Mouse (Mus musculus) right cerebral cortex, postnatal 4 days (tissue): ENCODE results near the gene Kdm5b.

Source experiments
- DNase-seq: peaks from one replicate; pipeline ENCODE4 v3.0.0-alpha.2; 2022

Kdm5b gene

DNA sequence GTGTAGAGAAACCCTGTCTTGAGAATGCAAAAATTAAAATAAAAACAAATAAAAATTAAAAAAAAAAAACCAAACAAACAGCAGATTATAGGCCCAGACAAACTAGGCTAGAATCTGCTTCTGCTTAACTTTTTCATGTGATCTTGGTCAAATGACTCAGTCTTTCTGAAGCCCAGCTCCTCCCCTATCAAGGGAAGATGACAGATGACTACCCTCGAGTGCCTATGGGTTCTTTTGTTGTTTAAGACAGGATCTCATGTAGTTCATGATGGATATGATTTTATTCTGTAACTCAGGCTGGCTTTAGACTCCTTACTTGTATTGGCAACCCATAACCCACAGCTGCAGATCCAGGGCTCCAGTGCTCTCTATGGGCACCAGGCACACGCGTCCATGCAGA lies 8.1 kb upstream of the Kdm5b start:
- no peak for DNase-seq

GRCm38 (mm10) chr1:134552396-134552795 lies 7.6 kb upstream of the Kdm5b start:
- DNase-seq: no peak

GRCm38 (mm10) chr1:134555240-134555870 lies 4.6 kb upstream of the Kdm5b start:
- no peak for DNase-seq

DNA sequence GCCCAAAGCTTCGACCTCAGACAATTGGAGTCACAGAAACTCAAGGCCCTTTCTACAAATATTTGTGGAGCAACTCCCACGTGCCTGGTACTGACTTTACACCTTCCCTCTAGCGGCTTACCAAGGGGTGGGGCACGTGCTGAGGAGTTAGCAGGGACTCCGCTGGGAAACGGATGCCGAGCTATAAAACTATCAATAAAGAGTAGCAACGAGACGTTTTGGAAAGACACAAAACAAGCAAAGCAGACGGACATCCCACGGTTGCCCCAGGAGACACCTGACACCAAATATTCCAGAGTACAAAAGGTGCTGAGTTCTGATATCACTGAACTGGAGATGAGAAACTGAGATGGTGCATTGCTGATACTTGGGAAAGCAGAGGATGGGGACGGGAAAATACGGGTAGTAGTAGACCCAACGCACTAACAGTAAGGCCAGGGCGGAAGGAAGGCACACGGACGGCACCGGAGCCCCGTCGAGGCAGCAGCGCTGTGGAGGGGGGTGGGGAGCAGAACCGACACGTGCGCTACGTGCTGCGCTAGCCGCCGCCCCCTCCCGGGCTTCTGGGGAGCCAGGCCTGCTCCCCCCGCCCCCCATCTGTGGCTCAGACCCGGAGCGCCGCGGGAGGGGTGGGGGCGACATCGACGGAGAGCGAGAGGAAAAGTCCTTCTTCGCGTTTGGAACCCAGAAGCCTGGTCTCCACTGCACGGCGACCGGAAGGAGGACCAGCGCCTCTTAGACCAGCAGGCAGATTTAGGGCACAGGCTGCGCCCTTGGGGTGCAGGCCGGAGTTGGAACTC lies 3.9 kb upstream of the Kdm5b start:
- peak; percentile 82 for DNase-seq

DNA sequence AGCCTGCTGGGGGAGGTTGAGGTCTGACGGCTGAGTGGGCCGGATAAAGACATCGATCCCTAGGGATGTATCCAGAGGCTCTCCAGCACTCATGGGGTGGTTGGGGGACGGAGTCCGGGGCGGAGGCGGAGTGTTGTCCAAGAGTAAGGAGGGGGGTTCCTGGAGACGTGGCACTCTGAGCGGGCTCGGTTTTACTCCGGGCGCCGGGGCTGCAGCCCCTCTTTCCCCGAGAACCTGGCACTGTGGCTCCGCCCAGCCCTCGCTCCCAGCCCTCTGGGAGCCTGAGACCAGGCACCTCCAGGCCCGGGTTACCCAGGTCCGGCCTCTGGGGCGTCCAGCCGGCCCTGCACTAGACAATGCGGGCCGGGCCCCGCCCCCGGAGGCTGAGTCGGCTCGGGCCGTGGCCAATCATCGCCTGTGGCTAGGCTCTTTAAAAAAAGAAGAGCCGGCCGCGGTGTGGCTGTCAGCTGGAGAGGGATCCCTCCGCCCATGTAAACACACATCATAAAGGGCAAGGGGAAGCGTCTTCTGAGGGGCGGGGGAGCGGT lies 3.2 kb upstream of the Kdm5b start:
- peak; percentile 90 for DNase-seq

GRCm38 (mm10) chr1:134558511-134558910 lies 1.5 kb upstream of the Kdm5b start:
- no peak for DNase-seq

GRCm38 (mm10) chr1:134559226-134559625 lies 745 bp upstream of the Kdm5b start:
- DNase-seq: no peak

DNA sequence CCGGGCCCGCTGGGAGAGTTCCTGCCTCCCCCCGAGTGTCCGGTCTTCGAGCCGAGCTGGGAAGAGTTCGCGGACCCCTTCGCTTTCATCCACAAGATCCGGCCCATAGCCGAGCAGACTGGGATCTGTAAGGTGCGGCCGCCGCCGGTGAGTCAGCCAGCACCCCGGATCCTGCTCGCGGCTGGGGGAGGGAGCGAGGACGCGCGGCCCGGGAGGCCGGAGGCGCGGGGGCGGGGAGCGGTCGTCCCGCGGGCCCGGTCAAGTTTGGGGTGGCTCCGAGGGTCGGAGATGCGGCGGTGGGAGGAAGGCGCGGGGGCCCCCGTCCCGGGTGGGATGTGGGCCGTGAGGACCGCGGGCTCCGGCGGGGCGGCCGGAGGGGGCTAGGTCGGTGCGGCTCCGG lies 425 bp downstream of the Kdm5b start:
- DNase-seq: peak; percentile 33

GRCm38 (mm10) chr1:134560801-134561769 lies 1.1 kb downstream of the Kdm5b start:
- peak; percentile 51 for DNase-seq

DNA sequence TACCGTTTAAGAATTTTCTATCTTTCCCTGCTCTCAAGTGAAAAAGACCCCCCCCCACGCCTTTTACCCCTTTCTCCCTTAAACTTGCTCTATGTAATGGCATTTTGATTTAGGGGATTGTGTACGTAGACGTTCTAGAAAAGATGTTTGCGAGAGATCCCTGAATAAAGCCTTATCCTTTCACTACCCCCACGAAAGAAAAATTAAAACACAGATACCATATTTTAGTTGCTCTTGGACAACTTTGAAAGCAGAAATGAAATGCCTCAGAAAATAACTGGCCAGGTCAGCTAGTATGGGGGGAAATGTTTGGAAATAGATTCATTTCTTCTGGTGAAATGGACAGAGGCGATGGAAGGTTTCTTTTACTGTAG lies 1.8 kb downstream of the Kdm5b start:
- DNase-seq: no peak

GRCm38 (mm10) chr1:134562457-134562856 lies 2.5 kb downstream of the Kdm5b start:
- no peak for DNase-seq

DNA sequence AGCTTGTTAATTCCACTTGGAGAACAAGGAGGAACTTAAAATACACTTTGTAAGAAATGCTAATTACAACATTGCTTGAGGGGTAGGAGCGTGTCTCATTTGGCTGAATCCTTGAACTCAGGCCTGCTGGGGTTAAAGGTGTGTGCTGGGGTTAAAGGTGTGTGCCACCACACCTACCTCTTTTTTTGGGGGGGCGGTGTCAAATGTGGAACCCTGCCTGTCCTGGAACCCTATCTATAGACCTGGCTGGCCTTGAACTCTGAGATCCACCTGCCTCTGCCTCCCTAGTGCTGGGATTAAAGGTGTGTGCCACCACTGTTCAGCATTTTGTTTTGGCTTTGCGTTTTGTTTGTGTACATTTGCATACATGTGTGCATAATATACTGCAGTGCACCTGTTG lies 3.8 kb downstream of the Kdm5b start:
- no peak for DNase-seq

DNA sequence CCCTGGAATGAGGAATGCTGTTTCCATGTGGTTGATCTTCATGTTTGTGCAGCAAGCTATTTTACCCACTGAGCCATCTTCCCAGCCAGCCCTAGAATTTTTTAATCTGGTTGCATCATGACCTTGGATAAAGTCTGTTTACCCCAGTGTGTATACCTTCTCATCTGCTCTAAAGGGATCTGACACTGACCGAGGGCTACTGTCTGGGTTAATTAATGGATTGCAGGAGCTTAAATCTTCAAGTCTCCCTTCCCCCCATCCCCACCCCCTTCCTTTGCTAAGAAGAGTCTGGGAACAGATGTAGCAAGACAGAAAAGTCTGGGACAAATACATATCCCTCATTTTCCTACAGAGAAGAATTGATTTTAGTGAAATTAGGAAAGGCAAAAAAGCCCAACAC lies 7.5 kb downstream of the Kdm5b start:
- DNase-seq: no peak

DNA sequence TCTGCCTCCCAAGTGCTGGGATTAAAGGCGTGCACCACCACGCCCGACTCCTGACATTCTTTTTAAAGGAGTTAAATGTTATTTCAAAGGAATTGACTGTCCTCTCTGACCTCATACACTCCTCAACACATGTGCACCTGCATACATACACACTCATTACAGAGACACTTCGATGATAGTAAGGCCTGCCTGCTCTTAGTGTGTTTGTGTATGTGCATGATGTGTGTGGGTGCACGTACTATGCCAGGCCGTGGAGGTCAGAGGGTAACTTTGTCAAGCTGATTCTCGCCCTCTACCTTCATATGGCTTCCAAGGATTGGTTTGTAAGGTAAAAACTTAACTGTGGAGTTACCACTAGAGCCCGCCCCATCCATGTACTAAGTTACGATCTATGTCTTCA lies 10.2 kb downstream of the Kdm5b start:
- DNase-seq: no peak

DNA sequence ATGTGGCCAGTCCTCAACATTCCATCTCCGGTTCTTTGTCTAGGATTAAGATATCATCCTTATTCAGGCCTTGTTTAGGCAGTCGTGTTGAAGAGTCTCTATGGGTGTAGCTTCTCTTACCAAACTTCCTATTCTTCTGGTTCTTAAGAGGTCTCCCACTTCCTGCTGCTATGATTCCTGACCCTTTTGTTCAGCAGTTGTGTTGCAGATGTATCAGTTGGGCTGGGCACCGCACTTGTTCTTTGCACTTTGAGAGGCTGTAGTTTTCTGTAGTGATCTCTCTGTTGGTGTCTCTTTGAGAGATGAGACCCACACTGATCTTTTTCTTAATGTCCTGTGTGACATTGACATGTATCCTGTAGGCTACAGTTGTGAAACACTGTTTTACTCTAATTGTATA lies 10.7 kb downstream of the Kdm5b start:
- no peak for DNase-seq

DNA sequence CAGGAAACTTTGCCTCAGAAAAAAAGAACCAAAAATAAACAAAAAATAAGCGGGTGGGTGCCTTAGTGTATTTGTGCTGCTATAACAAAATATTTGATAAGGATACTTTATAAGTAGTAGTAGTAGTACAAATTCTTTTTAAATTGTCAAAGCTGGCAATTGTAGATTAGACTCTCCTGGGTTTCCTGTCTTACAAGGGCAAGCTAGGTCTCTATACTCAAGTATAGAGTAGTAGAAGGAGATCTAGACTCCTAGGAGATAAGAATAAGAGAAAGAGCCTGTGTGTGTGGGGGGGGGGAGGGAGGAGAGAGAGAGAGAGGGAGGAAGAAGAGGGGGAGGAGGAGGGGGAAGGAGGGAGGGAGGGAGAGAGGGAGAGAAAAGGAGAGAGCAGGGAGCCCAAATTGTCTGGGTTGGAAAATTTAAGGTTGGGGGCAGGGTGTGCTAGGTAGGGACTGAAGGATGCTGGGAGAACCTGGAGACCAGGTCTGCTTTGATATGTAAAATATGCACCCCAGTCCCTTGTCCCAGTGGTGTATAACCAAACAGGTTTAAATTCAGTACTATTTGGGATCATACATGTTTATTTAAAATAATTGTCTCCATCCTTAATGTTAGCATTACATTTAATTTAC lies 13.4 kb downstream of the Kdm5b start:
- no peak for DNase-seq

- no peak for DNase-seq
Measured at GRCm38 (mm10) chr1:134573932-134574315, 14.0 kb downstream of the Kdm5b start.

GRCm38 (mm10) chr1:134577384-134578120 lies 17.6 kb downstream of the Kdm5b start:
- DNase-seq: no peak

DNA sequence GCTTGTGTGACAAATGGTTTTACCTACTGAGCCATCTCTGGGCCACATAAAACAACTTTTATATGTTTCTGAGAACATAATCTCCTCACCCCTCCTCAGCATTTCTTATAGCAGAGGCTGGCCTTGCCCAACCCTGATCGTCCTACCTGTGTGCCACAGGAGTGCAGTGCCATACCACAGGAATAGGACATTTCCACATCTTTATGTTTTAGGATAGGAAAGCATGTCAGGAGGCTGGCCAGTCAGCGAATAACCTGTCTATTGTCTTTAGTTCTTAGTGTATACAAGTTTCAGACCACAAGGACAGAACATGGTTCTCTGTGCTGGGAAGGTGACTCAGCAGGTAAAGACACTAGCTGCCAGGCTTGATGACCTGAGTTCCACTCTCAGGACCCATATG lies 20.8 kb downstream of the Kdm5b start:
- no peak for DNase-seq

GRCm38 (mm10) chr1:134583560-134583959 lies 23.6 kb downstream of the Kdm5b start:
- no peak for DNase-seq

- no peak for DNase-seq
Measured at GRCm38 (mm10) chr1:134589676-134590075, 29.7 kb downstream of the Kdm5b start.

DNA sequence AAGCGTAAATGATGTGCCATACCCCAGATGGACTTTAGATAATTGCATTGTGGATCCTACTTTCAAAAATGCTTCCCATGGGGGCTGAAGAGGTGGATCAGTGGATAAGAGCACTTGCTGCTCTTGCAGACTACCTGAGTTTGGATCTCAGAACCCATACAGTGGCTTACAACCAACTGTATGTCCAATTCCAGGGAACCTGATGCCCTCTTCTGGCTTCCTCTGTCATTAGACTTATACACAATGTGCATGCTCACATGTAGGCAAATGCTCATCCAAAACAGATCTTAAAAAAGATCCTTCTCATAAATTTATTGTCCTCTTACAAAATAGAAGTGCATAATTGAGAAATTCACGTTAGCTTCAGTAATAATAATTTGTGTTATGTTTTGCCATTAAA lies 31.8 kb downstream of the Kdm5b start:
- DNase-seq: no peak
